Mouse (Mus musculus) hindbrain, embryonic 13.5 days (tissue): Measurements from ENCODE around the gene Glra4. TPM values are rescaled to one million over a fixed set of nuclear protein-coding genes. Genes with fewer than 3 reads are reported as not detected.
A peak's percentile ranks its signal among the peaks of the same experiment; 100 is the strongest.

Experiments used
- ATAC-seq: fragments of 200-750 bp; cut with Nextera tagmentation; 2 replicates; pipeline ENCODE4 v1.8.0; 2017; ENCODE audit warnings: moderate TSS enrichment; ENCODE audit not compliant: low FRiP score
- H3K27ac ChIP-seq: fragments of 300-500 bp; sonication (generic); 2 replicates; pipeline ENCODE4 v1.5.1; 2015; ENCODE audit warnings: inconsistent platforms, mild to moderate bottlenecking, moderate library complexity
- H3K27me3 ChIP-seq: fragments of 300-500 bp; sonication (generic); 2 replicates; pipeline ENCODE4 v1.6.1; 2015; ENCODE audit warnings: mild to moderate bottlenecking, inconsistent platforms
- H3K36me3 ChIP-seq: fragments of 300-500 bp; sonication (generic); 2 replicates; pipeline ENCODE4 v1.6.1; 2015; ENCODE audit warnings: mild to moderate bottlenecking, inconsistent platforms
- H3K4me1 ChIP-seq: fragments of 300-500 bp; sonication (generic); replicated peaks from 2 replicates; pipeline ENCODE4 v1.6.1; 2015; ENCODE audit warnings: inconsistent platforms
- H3K4me2 ChIP-seq: fragments of 300-500 bp; sonication (generic); 2 replicates; pipeline ENCODE4 v1.6.1; 2015; ENCODE audit warnings: inconsistent platforms, mild to moderate bottlenecking, moderate library complexity
- H3K4me3 ChIP-seq: fragments of 300-500 bp; sonication (generic); 2 replicates; pipeline ENCODE4 v1.5.1; 2015; ENCODE audit warnings: mild to moderate bottlenecking, inconsistent platforms
- H3K9ac ChIP-seq: fragments of 300-500 bp; sonication (generic); 2 replicates; pipeline ENCODE4 v1.6.1; 2015; ENCODE audit warnings: mild to moderate bottlenecking, inconsistent platforms
- H3K9me3 ChIP-seq: fragments of 300-500 bp; sonication (generic); 2 replicates; pipeline ENCODE4 v1.6.1; 2016; ENCODE audit warnings: inconsistent platforms
- WGBS: fragments of 180-500 bp; shearing (Covaris S2); methylation state at CpG from one replicate; pipeline ENCODE4 v1.1.7; 2015; 5-methylcytosine and 5-hydroxymethylcytosine counted together
- polyA plus RNA-seq: library from polyadenylated mRNA; unstranded; fragments of >200 nt; fragmentation: Nextera tagmentation; extraction: Ambion mirVana; gene quantifications from 2 replicates; pipeline ENCODE4 v1.2.1, GENCODE M21; 2015

Glra4 gene
- polyA plus RNA-seq, 1 experiment from 2014 or later: not detected

DNA sequence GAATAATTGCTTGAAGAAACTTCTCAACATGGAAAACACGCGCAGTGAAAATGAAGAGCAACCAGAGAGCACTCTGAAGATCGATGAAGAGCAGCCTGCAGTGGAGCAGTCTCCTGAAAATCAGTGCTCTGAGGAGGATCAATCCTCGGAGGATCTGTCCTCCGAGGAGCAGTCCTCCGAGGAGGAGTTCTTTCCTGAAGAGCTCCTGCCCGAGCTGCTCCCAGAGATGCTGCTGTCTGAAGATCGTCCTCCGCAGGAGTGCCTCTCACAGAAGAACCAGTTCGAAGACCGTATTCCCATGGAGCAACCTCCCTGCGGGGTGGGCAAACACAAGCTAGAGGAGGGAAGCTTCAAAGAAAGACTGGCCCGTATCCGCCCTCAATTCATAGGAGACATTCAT is 71.2 kb downstream of the Glra4 start:
- H3K4me1 ChIP-seq: no peaks in the 10 kb centered on the region; the same call in 1 of the 2 replicates
- WGBS: 22% methylated on average over 14 of the region's 14 CpGs
- H3K4me2 ChIP-seq: peak overlapping the region; percentile 60
- H3K9ac ChIP-seq: peak overlapping the region; percentile 78
- peak overlapping the region; percentile 93 for H3K27ac ChIP-seq
- 0 out of 2 replicates have a peak, but pooled peaks have one; percentile 11 for ATAC-seq
- H3K27me3 ChIP-seq: no peaks in the 10 kb centered on the region
- H3K4me3 ChIP-seq: peak overlapping the region; percentile 50
- no peaks in the 10 kb centered on the region for H3K9me3 ChIP-seq
- no peaks in the 10 kb centered on the region for H3K36me3 ChIP-seq

DNA sequence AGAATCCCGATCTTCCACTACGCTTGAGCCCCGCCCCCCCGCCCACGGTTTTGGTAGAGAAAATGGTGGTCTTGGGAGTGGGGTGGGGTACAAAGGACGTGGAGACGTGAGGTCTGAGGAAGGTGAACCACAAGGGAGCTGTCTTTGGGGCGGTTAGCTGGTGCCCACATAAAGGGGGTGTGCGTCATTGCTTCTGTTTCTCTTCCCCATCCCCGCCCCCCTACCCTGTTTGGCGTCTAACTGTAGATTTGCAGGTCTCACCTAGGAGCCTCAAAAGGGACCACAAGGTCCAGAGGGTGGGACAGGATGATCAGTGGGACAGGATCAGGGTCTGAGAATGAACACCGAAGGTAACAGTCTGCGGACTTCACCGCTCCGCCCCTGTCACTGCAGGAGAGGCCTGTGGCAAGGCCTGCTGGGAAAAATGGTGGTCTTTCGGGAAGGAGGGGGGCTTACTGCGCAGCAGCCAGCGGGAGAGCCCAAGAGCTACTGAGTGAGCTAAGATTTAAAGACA is 71.7 kb downstream of the Glra4 start:
- no peaks in the 10 kb centered on the region for H3K27me3 ChIP-seq
- peak overlapping the region; percentile 50 for H3K4me3 ChIP-seq
- H3K4me1 ChIP-seq: no peaks in the 10 kb centered on the region; the same call in 1 of the 2 replicates
- H3K9me3 ChIP-seq: no peaks in the 10 kb centered on the region
- no peaks in the 10 kb centered on the region for H3K36me3 ChIP-seq
- H3K9ac ChIP-seq: peak overlapping the region; percentile 78
- H3K4me2 ChIP-seq: peak overlapping the region; percentile 60
- H3K27ac ChIP-seq: peak overlapping the region; percentile 93
- 13% methylated on average over 18 of the region's 18 CpGs for WGBS
- peak; percentile 90 for ATAC-seq

Other genes starting within 250 kb of the Glra4 start
- not detected in 2 replicates for gene Kir3dl2, start 236.1 kb downstream of the Glra4 start, polyA plus RNA-seq
- gene Tceal3, start 189.3 kb downstream of the Glra4 start, polyA plus RNA-seq: 49.1 and 49.8 TPM in 2 replicates
- gene Tceal1, start 72.2 kb downstream of the Glra4 start, polyA plus RNA-seq: 19.6 and 21.7 TPM in 2 replicates
- 540 and 559 TPM in 2 replicates for gene Morf4l2, start 36.5 kb downstream of the Glra4 start, polyA plus RNA-seq
- 15.6 and 19.0 TPM in 2 replicates for gene Plp1, start 42.5 kb upstream of the Glra4 start, polyA plus RNA-seq
- gene Rab9b, start 88.6 kb upstream of the Glra4 start, polyA plus RNA-seq: 15.1 and 16.1 TPM in 2 replicates
- not detected in 2 replicates for gene H2bfm, start 147.2 kb upstream of the Glra4 start, polyA plus RNA-seq
- gene Tmsb15b2, start 195.4 kb upstream of the Glra4 start, polyA plus RNA-seq: 110 and 120 TPM in 2 replicates
- 10.9 and 13.9 TPM in 2 replicates for gene Tmsb15l, start 196.7 kb upstream of the Glra4 start, polyA plus RNA-seq
- 38.3 and 46.4 TPM in 2 replicates for gene Tmsb15b1, start 196.7 kb upstream of the Glra4 start, polyA plus RNA-seq
- gene Zcchc18, start 213.0 kb upstream of the Glra4 start, polyA plus RNA-seq: 264 and 268 TPM in 2 replicates